Mouse (Mus musculus) cerebellum, adult 2 months (tissue): ENCODE measurements around the gene Abhd4.

Experiments
- CTCF ChIP-seq: fragments of 200-500 bp; IDR thresholded peaks from 2 replicates; pipeline ENCODE4 v1.5.1; 2011; ENCODE audit warnings: low read depth, mild to moderate bottlenecking, control low read depth, low read length, moderate library complexity, borderline replicate concordance; ENCODE audit not compliant: insufficient read depth
- POLR2A ChIP-seq: fragments of 200-500 bp; IDR thresholded peaks from 2 replicates; pipeline ENCODE4 v1.6.1; 2011; ENCODE audit warnings: low read length, control low read depth, borderline replicate concordance; ENCODE audit not compliant: insufficient read depth

DNA sequence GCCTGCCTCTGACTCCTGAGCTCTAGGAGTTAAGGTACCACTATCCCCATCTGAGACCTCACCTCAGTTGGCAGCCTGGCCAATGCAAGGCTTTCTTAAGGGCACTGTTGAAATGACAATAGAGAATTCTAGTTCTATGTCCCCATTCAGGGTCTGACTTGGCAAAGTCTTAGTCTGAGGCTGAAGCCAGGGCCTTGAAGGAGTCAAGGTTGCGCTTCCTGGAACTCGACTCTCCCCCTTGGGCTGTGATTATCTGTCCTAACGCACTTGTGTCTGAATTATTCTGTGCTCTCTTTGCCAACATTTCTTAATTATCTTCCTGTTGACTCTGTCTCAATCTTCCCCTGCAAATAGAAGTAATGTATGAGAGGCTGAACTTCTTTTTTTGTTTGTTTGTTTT, 46.7 kb downstream of the Abhd4 start:
- no peak for TF ChIP-seq CTCF
- TF ChIP-seq POLR2A: no peak
